Mouse (Mus musculus) embryonic facial prominence, embryonic 14.5 days (tissue): ENCODE measurements around the gene Pxmp4. TPM values are rescaled to one million over a fixed set of nuclear protein-coding genes. Genes with fewer than 3 reads are reported as not detected.
A peak's percentile ranks its signal among the peaks of the same experiment; 100 is the strongest.

Experiments used
- ATAC-seq: fragments of 200-750 bp; cut with Nextera tagmentation; 2 replicates; pipeline ENCODE4 v1.8.0; 2017; ENCODE audit warnings: low read depth, moderate number of reproducible peaks, moderate TSS enrichment
- DNase-seq: peaks from one replicate; pipeline ENCODE4 v3.0.0-alpha.2; 2015; ENCODE audit warnings: low spot score
- H3K27ac ChIP-seq: fragments of 300-500 bp; sonication (generic); replicated peaks from 2 replicates; pipeline ENCODE4 v1.5.1; 2014; ENCODE audit warnings: low read depth, mild to moderate bottlenecking, low read length, moderate library complexity
- H3K27me3 ChIP-seq: fragments of 300-500 bp; sonication (generic); replicated peaks from 2 replicates; pipeline ENCODE4 v1.6.1; 2014; ENCODE audit warnings: low read length; ENCODE audit not compliant: control insufficient read depth, insufficient read depth
- H3K36me3 ChIP-seq: fragments of 300-500 bp; sonication (generic); 2 replicates; pipeline ENCODE4 v1.6.1; 2014; ENCODE audit warnings: low read length, mixed read lengths; ENCODE audit not compliant: control insufficient read depth, insufficient read depth
- H3K4me1 ChIP-seq: fragments of 300-500 bp; sonication (generic); 2 replicates; pipeline ENCODE4 v1.6.1; 2014; ENCODE audit warnings: antibody characterized with exemption, low read length; ENCODE audit not compliant: control insufficient read depth, insufficient read depth
- H3K4me2 ChIP-seq: fragments of 300-500 bp; sonication (generic); 2 replicates; pipeline ENCODE4 v1.6.1; 2014; ENCODE audit warnings: low read depth, mild to moderate bottlenecking, low read length, moderate library complexity, mixed read lengths
- H3K4me3 ChIP-seq: fragments of 300-500 bp; sonication (generic); 2 replicates; pipeline ENCODE4 v1.5.1; 2014; ENCODE audit warnings: low read depth, mild to moderate bottlenecking, low read length
- H3K9ac ChIP-seq: fragments of 300-500 bp; sonication (generic); 2 replicates; pipeline ENCODE4 v1.6.1; 2014; ENCODE audit warnings: low read depth, mild to moderate bottlenecking, low read length, moderate library complexity, mixed read lengths
- H3K9me3 ChIP-seq: fragments of 300-500 bp; sonication (generic); 2 replicates; pipeline ENCODE4 v1.6.1; 2016; ENCODE audit warnings: low read length; ENCODE audit not compliant: control insufficient read depth
- WGBS: fragments of 180-500 bp; shearing (Covaris S2); extraction: QIAGEN DNeasy Blood & Tissue Kit; methylation state at CpG from one replicate; pipeline ENCODE4 v1.1.7; 2014; 5-methylcytosine and 5-hydroxymethylcytosine counted together
- polyA plus RNA-seq: library from polyadenylated mRNA; unstranded; fragments of >200 nt; fragmentation: Nextera tagmentation; extraction: Ambion mirVana; gene quantifications from 2 replicates; pipeline ENCODE4 v1.2.1, GENCODE M21; 2014

The Pxmp4 gene
- polyA plus RNA-seq, 1 experiment from 2014 or later: 24.1 TPM

- H3K36me3 ChIP-seq: no peaks in the 10 kb centered on the region
- H3K4me1 ChIP-seq: peaks cover 25% of the 10 kb centered on the region
- H3K4me2 ChIP-seq: no peak overlapping the region
- H3K4me3 ChIP-seq: no peak overlapping the region
- no peak overlapping the region for H3K27ac ChIP-seq
- ATAC-seq: no peak
- H3K9me3 ChIP-seq: no peaks in the 10 kb centered on the region
- peaks cover 16% of the 10 kb centered on the region for H3K27me3 ChIP-seq
- 80% methylated on average over 2 of the region's 2 CpGs for WGBS
- no peak for DNase-seq
- no peak overlapping the region for H3K9ac ChIP-seq
Measured at GRCm38 (mm10) chr2:154550937-154551336, 52.6 kb downstream of the Pxmp4 start.

- no peaks in the 10 kb centered on the region for H3K36me3 ChIP-seq
- ATAC-seq (no peak), DNase-seq (no peak)
- no peaks in the 10 kb centered on the region for H3K9me3 ChIP-seq
- peaks cover 25% of the 10 kb centered on the region for H3K4me1 ChIP-seq
- 19% methylated on average over 17 of the region's 20 CpGs for WGBS
- peak overlapping the region; percentile 95 for H3K4me2 ChIP-seq
- H3K4me3 ChIP-seq: peak overlapping the region; percentile 45
- H3K9ac ChIP-seq: no peak overlapping the region
- H3K27ac ChIP-seq: no peak overlapping the region
- H3K27me3 ChIP-seq: peaks cover 16% of the 10 kb centered on the region
Measured at GRCm38 (mm10) chr2:154549886-154550189, 53.7 kb downstream of the Pxmp4 start.

- Histone ChIP-seq H3K36me3 (no peaks in the 10 kb centered on the region), H3K9ac (peak overlapping the region; percentile 57), H3K4me1 (peaks cover 25% of the 10 kb centered on the region), H3K4me3 (peak overlapping the region; percentile 45), H3K9me3 (no peaks in the 10 kb centered on the region), H3K27ac (no peak overlapping the region), H3K4me2 (peak overlapping the region; percentile 95), H3K27me3 (peaks cover 16% of the 10 kb centered on the region)
- peak; percentile 78 for ATAC-seq
- DNase-seq: peak; percentile 91
- WGBS: 6% methylated on average over 25 of the region's 48 CpGs
Measured at GRCm38 (mm10) chr2:154549127-154549885, 54.2 kb downstream of the Pxmp4 start.

GRCm38 (mm10) chr2:154548688-154549087 is 54.8 kb downstream of the Pxmp4 start:
- H3K27ac ChIP-seq: no peak overlapping the region
- peak overlapping the region; percentile 95 for H3K4me2 ChIP-seq
- WGBS: 68% methylated on average over 3 of the region's 3 CpGs
- no peak overlapping the region for H3K4me3 ChIP-seq
- peaks cover 25% of the 10 kb centered on the region for H3K4me1 ChIP-seq
- H3K9ac ChIP-seq: no peak overlapping the region
- H3K27me3 ChIP-seq: peaks cover 16% of the 10 kb centered on the region
- H3K9me3 ChIP-seq: no peaks in the 10 kb centered on the region
- H3K36me3 ChIP-seq: no peaks in the 10 kb centered on the region
- DNase-seq (no peak), ATAC-seq (no peak)

- ATAC-seq: no peak
Measured at GRCm38 (mm10) chr2:154546711-154547110, 56.8 kb downstream of the Pxmp4 start, which contains the start of gene 1700003F12Rik. Gene 1700003F12Rik, plus strand, starts transcription at chr2:154547085.

GRCm38 (mm10) chr2:154543567-154544347 is 59.8 kb downstream of the Pxmp4 start:
- H3K9me3 ChIP-seq: no peaks in the 10 kb centered on the region
- no peaks in the 10 kb centered on the region for H3K27me3 ChIP-seq
- no peak for DNase-seq
- peaks cover 4% of the 10 kb centered on the region; the same call in 1 of the 2 replicates for H3K4me1 ChIP-seq
- H3K9ac ChIP-seq: no peak overlapping the region
- no peak overlapping the region for H3K4me2 ChIP-seq
- no peak overlapping the region for H3K4me3 ChIP-seq
- 86% methylated on average over 9 of the region's 9 CpGs for WGBS
- no peak overlapping the region for H3K27ac ChIP-seq
- no peak for ATAC-seq
- peaks cover 2% of the 10 kb centered on the region; the same call in 1 of the 2 replicates for H3K36me3 ChIP-seq

More at GRCm38 (mm10) chr2:154546711-154547110, 56.8 kb downstream of the Pxmp4 start, which contains the start of gene 1700003F12Rik:
- Histone ChIP-seq H3K27me3 (peaks cover 13% of the 10 kb centered on the region), H3K4me2 (no peak within 1 kb of the TSS), H3K36me3 (no peaks in the 10 kb centered on the region), H3K27ac (no peak within 1 kb of the TSS), H3K4me1 (peaks cover 19% of the 10 kb centered on the region), H3K4me3 (no peak within 1 kb of the TSS), H3K9ac (no peak within 1 kb of the TSS), H3K9me3 (no peaks in the 10 kb centered on the region)
- no peak for DNase-seq
- 89% methylated on average over 10 of the region's 10 CpGs for WGBS

GRCm38 (mm10) chr2:154541630-154542029 is 61.9 kb downstream of the Pxmp4 start:
- no peak overlapping the region for H3K27ac ChIP-seq
- no peak overlapping the region for H3K4me3 ChIP-seq
- 76% methylated on average over 2 of the region's 2 CpGs for WGBS
- DNase-seq (no peak), ATAC-seq (no peak)
- no peak overlapping the region for H3K9ac ChIP-seq
- no peaks in the 10 kb centered on the region for H3K9me3 ChIP-seq
- no peaks in the 10 kb centered on the region for H3K4me1 ChIP-seq
- no peak overlapping the region for H3K4me2 ChIP-seq
- H3K27me3 ChIP-seq: no peaks in the 10 kb centered on the region
- H3K36me3 ChIP-seq: peaks cover 19% of the 10 kb centered on the region

GRCm38 (mm10) chr2:154539720-154540119 is 63.8 kb downstream of the Pxmp4 start:
- Histone ChIP-seq H3K9me3 (no peaks in the 10 kb centered on the region), H3K27me3 (no peaks in the 10 kb centered on the region), H3K4me3 (no peak overlapping the region), H3K27ac (no peak overlapping the region), H3K4me2 (no peak overlapping the region), H3K9ac (no peak overlapping the region), H3K36me3 (peaks cover 38% of the 10 kb centered on the region), H3K4me1 (no peaks in the 10 kb centered on the region)
- WGBS: 76% methylated on average over 3 of the region's 3 CpGs
- no peak for DNase-seq
- 0 out of 2 replicates have a peak, but pooled peaks have one; percentile 13 for ATAC-seq
